ENCODE assay signal across 24 mouse cellular contexts in the genomic region with DNA sequence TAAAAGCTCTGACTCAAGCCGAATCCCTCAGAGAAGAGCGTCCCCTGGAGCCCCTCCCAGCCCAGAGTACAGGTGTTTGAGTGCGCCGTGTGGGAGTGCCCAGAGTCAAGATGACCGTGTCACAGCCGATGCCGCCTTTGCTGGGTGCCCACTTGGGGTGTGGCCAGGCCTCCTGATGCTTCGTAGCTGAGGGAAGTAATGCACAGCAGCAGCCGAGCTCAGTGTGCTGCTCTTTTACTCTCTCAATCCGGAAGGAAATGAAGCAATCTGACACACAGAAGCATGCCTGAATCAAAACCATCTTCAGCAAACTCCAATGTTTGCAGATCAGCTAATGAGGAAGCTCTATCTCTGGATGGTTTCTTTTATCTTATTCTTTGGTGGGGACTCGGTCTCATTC. TPM values are rescaled to one million over a fixed set of nuclear protein-coding genes. Genes with fewer than 3 reads are reported as not detected.
DNase-seq lines count a peak whose midpoint lies in the region; ATAC-seq and TF ChIP-seq lines count a peak whose summit lies in the region.
"Had no signal": no experiment of that assay in that cellular context is flagged by ENCODE, and none has a peak within 500 bp of the region (broad histone marks: within the 10 kb centered on the region; RNA-seq: fewer than 3 reads in every experiment).

No protein-coding gene starts in this region.

- no peaks in the 10 kb centered on the region for H3K9me3 ChIP-seq in stomach, postnatal 0 days (ENCODE audit: control insufficient read depth, low read length)
- H3K9me3 ChIP-seq: G1E; hindbrain, embryonic 13.5 days had no signal

- H3K4me2 ChIP-seq in stomach, postnatal 0 days (replicated peaks; ENCODE audit: low read depth): no peak overlapping the region
- H3K4me2 ChIP-seq: forebrain, embryonic 13.5 days; heart, embryonic 11.5 days; hindbrain, embryonic 13.5 days had no signal

- no peak overlapping the region for H3K9ac ChIP-seq in stomach, postnatal 0 days (ENCODE audit: low read length)
- H3K9ac ChIP-seq: forebrain, embryonic 13.5 days; hindbrain, embryonic 13.5 days had no signal

- H3K27me3 ChIP-seq in stomach, postnatal 0 days (ENCODE audit: control insufficient read depth, insufficient read depth, low read length): no peaks in the 10 kb centered on the region
- H3K27me3 ChIP-seq: CH12.LX; forebrain, embryonic 13.5 days; hindbrain, embryonic 13.5 days had no signal

- TF ChIP-seq EP300 in stomach, postnatal 0 days (optimal IDR thresholded peaks at IDR 0.05): no peak

- H3K4me1 ChIP-seq in bone marrow macrophage, adult 2 months (ENCODE audit: control insufficient read depth, insufficient read depth, low read length): peaks cover 58% of the 10 kb centered on the region
- no peaks in the 10 kb centered on the region for H3K4me1 ChIP-seq in stomach, postnatal 0 days (replicated peaks; ENCODE audit: control insufficient read depth, insufficient read depth)
- H3K4me1 ChIP-seq: forebrain, embryonic 10.5 days; forebrain, embryonic 13.5 days; hindbrain, embryonic 10.5 days; hindbrain, embryonic 13.5 days had no signal

- TF ChIP-seq CTCF in bone marrow macrophage, adult 2 months (IDR thresholded peaks at IDR 0.05; ENCODE audit: low read depth, low read length): no peak
- TF ChIP-seq CTCF in stomach, postnatal 0 days (IDR thresholded peaks at IDR 0.05; ENCODE audit: low read depth): no peak

- 75% methylated on average over 11 of the region's 11 CpGs for WGBS in stomach, postnatal 0 days

- peak; percentile 92 for DNase-seq in heart, adult 11 months
- no peak for DNase-seq in heart, postnatal 4 days
- peak; percentile 27 for DNase-seq in stomach, postnatal 0 days (ENCODE audit: low spot score)
- DNase-seq in spleen, adult 12 weeks (ENCODE audit: low spot score): no peak
- DNase-seq in frontal cortex, postnatal 10 days (ENCODE audit: low spot score in 2 of 2): no peak
- DNase-seq in retina, embryonic 14.5 days (ENCODE audit: low spot score): no peak
- DNase-seq: adrenal gland, adult 2 months; adrenal gland, postnatal 14 days; B cell, adult 2 months; cerebellum, adult 18-20 months; cerebellum, adult 9-10 months; cerebellum, postnatal 14 days; gastrocnemius, postnatal 25 days had no signal

- H3K27ac ChIP-seq in bone marrow macrophage, adult 2 months (ENCODE audit: insufficient read depth, low read depth, low read length): peak overlapping the region; percentile 96
- H3K27ac ChIP-seq in stomach, postnatal 0 days (replicated peaks): no peak overlapping the region
- H3K27ac ChIP-seq: forebrain, embryonic 10.5 days; forebrain, embryonic 13.5 days; hindbrain, embryonic 10.5 days; hindbrain, embryonic 13.5 days had no signal

- peak; percentile 88 for ATAC-seq in megakaryocyte, adult 5-6 weeks (ENCODE audit: poor library complexity, severe bottlenecking)
- no peak for ATAC-seq in stomach, postnatal 0 days (ENCODE audit: low FRiP score, low TSS enrichment)
- ATAC-seq: forebrain, embryonic 13.5 days; forebrain, embryonic 16.5 days; hindbrain, embryonic 16.5 days had no signal

- peaks cover 9% of the 10 kb centered on the region for H3K36me3 ChIP-seq in stomach, postnatal 0 days (ENCODE audit: control insufficient read depth, insufficient read depth, low read length)

- TF ChIP-seq POLR2A in bone marrow macrophage, adult 2 months (IDR thresholded peaks at IDR 0.05; ENCODE audit: borderline replicate concordance, low read depth, low read length): no peak

- no peak overlapping the region for H3K4me3 ChIP-seq in bone marrow macrophage, adult 2 months (ENCODE audit: insufficient read depth, low read length)
- H3K4me3 ChIP-seq in stomach, postnatal 0 days (ENCODE audit: low read depth, low read length): no peak overlapping the region
- H3K4me3 ChIP-seq: forebrain, embryonic 10.5 days; forebrain, embryonic 13.5 days; hindbrain, embryonic 10.5 days; hindbrain, embryonic 13.5 days had no signal

RNA-seq across cellular contexts. Expression of gene Mrpl19, which starts 7.8 kb away (rescaled TPM):
- total RNA-seq in heart, postnatal 4 days (2021): 10 to 100 TPM; 42.7 to 45.2 TPM
- 18.3 and 22.3 TPM in 2 replicates for polyA plus RNA-seq in bone marrow macrophage, adult 2 months (2012; ENCODE audit: insufficient read depth, insufficient read length, missing spikeins)
- 9.0 and 9.2 TPM in 2 replicates for total RNA-seq in megakaryocyte, adult 5-6 weeks (2015)
- total RNA-seq in megakaryocyte, adult 5-6 weeks (2017): 5.0 and 9.0 TPM in 2 replicates
- 23.3 and 28.6 TPM in 2 replicates for polyA plus RNA-seq in stomach, postnatal 0 days (2015; fragmentation: Nextera tagmentation; extraction: Ambion mirVana)

RNA-seq across cellular contexts. Expression of gene Gcfc2, which starts 34.5 kb away (rescaled TPM):
- 1 to 10 TPM; 5.3 to 7.4 TPM for total RNA-seq in heart, postnatal 4 days (2021)
- polyA plus RNA-seq in bone marrow macrophage, adult 2 months (2012; ENCODE audit: insufficient read depth, insufficient read length, missing spikeins): 9.1 and 18.6 TPM in 2 replicates
- total RNA-seq in megakaryocyte, adult 5-6 weeks (2015): 6.4 and 8.0 TPM in 2 replicates
- total RNA-seq in megakaryocyte, adult 5-6 weeks (2017): 11.4 and 16.7 TPM in 2 replicates
- 3.3 and 3.7 TPM in 2 replicates for polyA plus RNA-seq in stomach, postnatal 0 days (2015; fragmentation: Nextera tagmentation; extraction: Ambion mirVana)

Comparison
In these comparisons a context has a peak if more than half of its experiments do, and no peak if none do; other contexts are left out.
1. DNase-seq: peak in heart, adult 11 months (single experiment) and stomach, postnatal 0 days (single experiment); none in heart, postnatal 4 days (single experiment), spleen, adult 12 weeks (single experiment), frontal cortex, postnatal 10 days (0 of 2) and retina, embryonic 14.5 days (single experiment).
2. RNA of gene Mrpl19, which starts 7.8 kb away (total RNA-seq): 42.7 to 45.2 TPM in heart, postnatal 4 days; 5.0 to 9.2 TPM in megakaryocyte, adult 5-6 weeks; every median in the first group is over 4 times any median in the second.